Mouse (Mus musculus): Measurements from ENCODE around the gene Rab3ip.

DNA sequence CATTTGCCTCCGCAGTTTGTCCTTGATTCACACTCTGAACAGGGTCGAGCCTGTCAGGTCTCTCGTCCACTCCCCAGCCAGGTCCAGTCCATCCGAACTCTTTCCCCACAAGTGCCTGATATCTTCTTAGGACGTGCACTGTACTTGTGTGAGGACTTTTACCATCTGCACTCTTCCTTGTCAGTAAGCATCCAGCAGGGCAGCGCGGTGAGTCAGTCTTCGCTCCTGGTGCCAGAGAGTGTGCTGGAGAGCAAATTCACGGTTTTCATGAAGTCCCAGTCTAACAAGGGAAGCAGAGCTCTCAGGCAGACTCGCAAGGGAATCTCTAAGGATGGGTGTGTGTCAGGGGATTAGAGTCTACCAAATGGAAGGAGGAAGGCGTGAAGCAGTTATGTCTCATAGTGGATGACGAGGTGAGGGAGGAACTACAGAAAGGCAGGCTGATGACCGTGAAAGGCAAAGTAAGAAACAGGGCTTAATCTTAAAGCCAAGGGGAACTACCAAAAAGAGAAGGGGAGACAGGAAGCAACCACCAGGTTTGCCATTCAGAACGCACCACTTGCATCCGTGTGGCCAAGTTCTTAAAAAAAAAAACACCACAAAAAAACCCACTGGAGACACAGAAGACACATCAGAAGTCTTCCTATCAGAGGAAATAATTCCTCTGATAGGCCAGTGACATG lies 18.9 kb downstream of the Rab3ip start:
- TF ChIP-seq CTCF (IDR thresholded peaks at IDR 0.05; ENCODE audit: borderline replicate concordance, extremely low read depth, insufficient read depth, insufficient read length), result no peak
- TF ChIP-seq POLR2A (IDR thresholded peaks at IDR 0.05; ENCODE audit: borderline replicate concordance, extremely low read depth, insufficient read depth, insufficient read length, poor library complexity, severe bottlenecking), result no peak

All from brain, embryonic 14.5 days (tissue).